Mouse (Mus musculus) c-Kit-positive CD71-positive TER-119-positive erythroid progenitor cells, embryonic 14.5 days (primary cell): ENCODE data around the gene Mettl5.
"Not testable (repeated sequence)": the region's sequence is repeated elsewhere in the genome, so short reads cannot be mapped to it uniquely, and the experiment has no call there.

ENCODE experiments used
- DNase-seq: peaks from one replicate; pipeline ENCODE4 v3.0.0-alpha.2; 2013; ENCODE audit warnings: low spot score

The Mettl5 gene

GRCm38 (mm10) chr2:69885451-69886305 lies at the start of gene Mettl5:
Gene Mettl5 (minus strand): TSS chr2:69885615.
- DNase-seq: peak; percentile 85

GRCm38 (mm10) chr2:69924943-69925342 lies 39.5 kb upstream of the Mettl5 start:
- peak; percentile 63 for DNase-seq

DNA sequence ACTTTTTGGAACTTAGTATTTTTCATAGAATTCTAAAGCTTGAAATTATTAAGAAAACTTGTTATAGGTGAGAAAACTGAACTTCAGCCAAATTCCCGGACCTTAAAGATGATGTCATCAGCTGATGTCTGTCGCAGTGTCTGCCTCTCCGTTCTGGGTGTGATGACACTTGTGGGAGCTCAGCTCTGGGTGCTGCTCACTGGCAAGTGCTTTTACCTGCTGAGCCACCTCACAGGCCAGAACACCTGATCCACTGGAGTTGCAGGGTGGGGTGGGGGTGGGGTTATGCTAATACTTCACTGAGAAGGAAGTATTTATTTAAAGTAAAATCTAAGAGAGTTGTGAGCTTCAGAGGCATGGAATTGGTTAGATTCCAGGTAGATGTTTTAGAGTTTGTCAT lies 31.9 kb upstream of the Mettl5 start:
- no peak for DNase-seq

- DNase-seq: no peak
Measured at GRCm38 (mm10) chr2:69912801-69913200, 27.4 kb upstream of the Mettl5 start.

DNA sequence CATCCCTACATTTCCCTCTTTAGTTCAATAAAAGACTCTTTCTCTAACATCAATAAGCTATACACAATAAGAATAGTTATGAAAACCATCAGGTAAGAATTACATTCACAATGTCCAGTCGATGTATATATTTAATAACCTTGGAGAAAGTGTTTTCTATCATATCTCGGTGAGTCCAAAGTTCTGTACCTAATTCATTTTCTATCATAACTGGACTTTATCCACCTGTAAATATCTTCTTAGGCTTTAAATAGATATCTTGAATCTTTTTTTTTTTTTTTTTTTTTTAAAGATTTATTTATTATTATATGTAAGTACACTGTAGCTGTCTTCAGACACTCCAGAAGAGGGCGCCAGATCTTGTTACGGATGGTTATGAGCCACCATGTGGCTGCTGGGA lies 22.0 kb upstream of the Mettl5 start:
- DNase-seq: not testable (repeated sequence)

DNA sequence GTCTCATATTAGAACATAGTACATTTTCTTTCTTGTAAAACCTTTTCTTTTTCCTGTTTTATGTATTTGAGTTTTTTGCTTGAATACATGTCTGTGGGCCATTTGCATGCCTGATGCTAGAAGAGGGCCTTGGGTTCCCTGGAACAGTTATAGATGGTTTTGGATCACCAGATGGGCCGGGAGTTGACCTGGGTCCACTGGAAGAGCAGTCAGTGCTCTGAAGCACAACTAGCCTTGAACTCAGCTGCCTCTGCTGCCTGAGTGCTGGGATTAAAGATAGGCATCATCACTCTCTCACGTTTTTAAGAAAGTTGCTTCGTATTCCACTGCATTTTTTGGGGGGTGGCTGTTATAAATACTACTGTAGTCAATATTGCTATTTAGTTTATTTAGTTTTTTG lies 18.1 kb upstream of the Mettl5 start:
- no peak for DNase-seq

GRCm38 (mm10) chr2:69897618-69898575 lies 12.5 kb upstream of the Mettl5 start:
- peak; percentile 72 for DNase-seq

DNA sequence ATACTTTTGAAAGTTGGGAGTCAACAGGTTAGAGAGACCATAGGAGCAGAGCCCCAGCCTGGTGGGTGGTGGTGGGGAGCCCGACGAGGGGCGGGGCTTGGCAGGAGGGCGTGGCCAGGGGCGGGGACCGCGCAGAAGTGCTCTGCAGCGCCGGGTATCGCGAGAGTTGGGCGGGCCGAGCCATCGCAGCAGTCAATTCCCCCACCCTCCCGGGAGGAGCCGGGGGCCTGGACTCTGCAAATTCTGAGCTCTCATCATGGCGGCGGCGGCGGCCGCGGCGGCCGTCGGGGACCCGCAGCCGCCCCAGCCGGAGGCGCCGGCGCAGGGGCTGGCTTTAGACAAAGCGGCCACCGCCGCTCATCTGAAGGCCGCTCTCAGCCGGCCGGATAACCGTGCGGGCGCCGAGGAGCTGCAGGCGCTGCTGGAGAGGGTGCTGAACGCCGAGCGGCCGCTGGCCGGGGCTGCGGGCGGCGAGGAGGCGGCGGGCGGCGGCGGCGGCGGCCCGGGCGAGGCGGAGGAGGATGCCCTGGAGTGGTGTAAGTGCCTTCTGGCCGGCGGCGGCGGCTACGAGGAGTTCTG lies 11.7 kb upstream of the Mettl5 start, which contains the start of gene Ubr3:
TSS of gene Ubr3 (plus strand) at position 208 of the 579 bp plus-strand sequence.
- peak; percentile 94 for DNase-seq

GRCm38 (mm10) chr2:69896224-69896581 lies 10.8 kb upstream of the Mettl5 start:
- DNase-seq: peak; percentile 10

- DNase-seq: peak; percentile 37
Measured at GRCm38 (mm10) chr2:69895502-69896223, 10.2 kb upstream of the Mettl5 start.

- no peak for DNase-seq
Measured at GRCm38 (mm10) chr2:69893891-69894290, 8.5 kb upstream of the Mettl5 start.

- DNase-seq: no peak
Measured at GRCm38 (mm10) chr2:69893145-69893544, 7.7 kb upstream of the Mettl5 start.

DNA sequence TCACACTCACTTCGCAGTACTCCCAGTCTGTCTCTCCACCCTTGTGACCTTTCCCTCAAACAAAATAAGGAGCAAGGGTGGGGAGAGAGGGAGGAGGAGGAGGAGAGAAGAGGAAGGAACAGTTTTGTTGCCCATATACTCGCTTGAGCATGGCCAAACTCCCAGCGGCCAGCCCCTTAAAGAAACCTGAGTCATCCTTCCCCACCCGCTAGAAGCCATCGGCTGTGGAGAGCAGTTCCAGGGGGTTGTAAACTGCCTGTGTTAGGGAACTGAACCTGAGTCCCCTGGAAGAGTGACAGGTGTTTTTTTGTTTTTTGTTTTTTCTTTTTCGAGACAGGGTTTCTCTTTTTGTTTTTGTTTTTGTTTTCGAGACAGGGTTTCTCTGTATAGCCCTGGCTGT lies 5.4 kb upstream of the Mettl5 start:
- DNase-seq: no peak

DNA sequence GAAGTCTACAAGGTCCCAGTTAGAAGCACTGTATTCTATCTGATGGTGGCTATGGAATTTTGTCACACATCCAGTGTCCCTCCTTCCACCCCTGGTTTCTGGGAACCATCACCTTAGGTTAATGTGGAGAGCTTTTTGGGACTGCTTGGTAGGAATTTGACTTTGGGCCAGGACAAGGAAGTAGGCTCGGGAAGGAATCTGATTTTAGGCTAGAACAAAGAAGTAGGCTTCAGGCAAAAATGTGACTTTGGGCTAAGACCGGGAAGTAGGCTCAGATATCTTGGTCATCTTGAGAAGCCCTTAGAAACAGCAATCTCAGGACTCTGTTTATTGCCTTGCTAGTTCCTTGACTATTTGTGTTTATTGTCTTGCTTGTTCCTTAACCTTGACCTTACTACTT lies 3.5 kb upstream of the Mettl5 start:
- DNase-seq: no peak

DNA sequence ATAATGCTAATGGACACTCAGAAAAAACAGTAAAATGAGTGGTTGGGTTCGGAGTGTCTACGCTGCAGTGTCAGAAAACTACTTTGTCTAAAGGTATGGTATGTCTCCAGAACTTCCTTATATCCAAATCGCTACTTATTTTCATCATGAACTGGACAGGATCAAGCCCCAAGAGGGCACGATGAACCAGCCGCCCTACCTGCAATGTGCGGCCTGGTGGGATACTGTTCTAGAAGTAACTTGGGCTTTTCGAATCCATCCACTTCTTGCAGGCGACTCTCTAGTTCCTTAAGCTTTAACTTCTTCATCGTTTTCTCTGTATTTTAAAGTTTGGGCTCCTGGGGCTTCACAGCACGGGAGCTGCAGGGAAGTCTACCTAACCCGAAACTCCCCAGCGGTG lies 365 bp downstream of the Mettl5 start:
- no peak for DNase-seq

GRCm38 (mm10) chr2:69884581-69884980 lies 834 bp downstream of the Mettl5 start:
- peak; percentile 47 for DNase-seq

- DNase-seq: peak; percentile 34
Measured at GRCm38 (mm10) chr2:69883990-69884391, 1.4 kb downstream of the Mettl5 start.

DNA sequence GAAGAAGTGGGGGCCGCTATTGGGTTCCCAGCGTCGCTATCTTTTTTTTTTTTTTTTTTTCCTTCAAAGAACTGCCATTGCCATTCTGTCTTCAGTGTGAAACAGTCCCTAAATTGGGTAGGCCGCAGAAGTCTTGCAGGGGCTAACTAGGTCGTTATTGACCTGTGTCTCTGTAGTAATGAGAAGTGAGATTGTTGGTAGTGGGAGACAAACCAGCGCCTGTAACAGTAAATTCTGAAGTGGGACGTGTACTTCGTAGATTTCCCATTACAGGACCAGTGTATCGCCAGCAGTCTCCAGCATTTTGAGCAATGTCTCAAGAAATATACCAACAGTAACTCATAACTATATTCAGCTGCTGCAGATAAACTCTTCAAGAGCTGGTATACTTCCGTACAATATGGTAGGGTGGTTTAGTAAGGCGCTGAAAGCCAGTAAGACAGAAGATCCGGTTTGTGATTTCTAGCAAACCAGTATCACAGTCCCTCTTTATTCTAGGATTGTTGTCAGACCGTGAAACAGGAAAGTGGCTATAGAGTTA lies 23.2 kb downstream of the Mettl5 start:
- peak; percentile 29 for DNase-seq

DNA sequence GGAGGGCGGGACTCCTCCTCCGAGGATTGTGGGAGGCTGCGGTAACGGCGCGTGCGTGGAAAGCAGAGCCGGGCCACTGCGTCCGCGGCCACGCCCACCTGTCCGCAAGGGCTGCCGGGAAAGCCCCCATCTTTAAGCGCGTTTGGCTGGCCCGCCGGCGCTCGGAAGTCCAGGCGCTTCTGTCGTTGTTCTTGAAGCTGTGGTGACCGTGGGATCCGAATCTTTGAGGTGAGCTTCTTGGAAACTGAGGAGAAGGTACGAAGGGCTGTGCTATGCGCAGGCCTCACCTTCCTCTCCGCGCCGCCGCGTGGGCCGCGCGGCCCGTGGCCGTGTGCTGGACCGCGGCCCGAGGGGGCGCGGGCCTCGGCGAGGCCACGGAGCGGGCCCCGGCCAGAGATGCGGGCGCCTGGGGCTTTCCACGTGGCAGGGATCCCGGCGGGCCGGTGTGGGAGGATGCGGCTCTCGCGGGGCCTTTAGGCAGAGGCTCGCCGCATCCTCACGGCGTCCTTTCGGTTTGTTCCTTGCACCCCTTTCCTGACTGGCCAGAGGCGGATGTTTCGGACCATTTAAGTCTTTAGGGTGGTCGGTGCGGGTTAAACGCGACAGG lies 23.8 kb downstream of the Mettl5 start, which contains the start of gene Ssb:
TSS of gene Ssb (plus strand) at position 78 of the 607 bp plus-strand sequence.
- peak; percentile 93 for DNase-seq

- peak; percentile 34 for DNase-seq
Measured at GRCm38 (mm10) chr2:69860972-69861452, 24.4 kb downstream of the Mettl5 start.

DNA sequence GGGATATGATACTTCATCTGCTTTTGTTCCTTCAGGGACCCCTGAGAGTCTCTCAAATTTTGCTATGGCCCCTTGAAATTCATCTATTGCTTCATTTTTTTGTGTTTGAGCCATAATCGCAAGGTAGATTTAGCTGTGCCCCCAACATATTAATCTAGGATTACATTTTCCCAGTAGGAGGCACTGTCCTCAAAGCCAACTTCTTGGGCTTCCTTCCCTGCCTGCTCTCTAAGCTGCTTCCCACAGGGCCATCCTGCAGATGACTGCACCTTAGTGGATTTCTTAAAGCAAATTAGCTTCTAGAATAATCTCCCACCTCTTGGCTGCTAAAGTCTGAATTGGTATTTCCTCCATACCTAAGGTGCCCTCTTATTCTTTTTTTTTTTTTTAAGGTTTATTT lies 27.5 kb downstream of the Mettl5 start:
- peak; percentile 27 for DNase-seq
